ENCODE assay signal across 10 mouse cellular contexts in the genomic region with DNA sequence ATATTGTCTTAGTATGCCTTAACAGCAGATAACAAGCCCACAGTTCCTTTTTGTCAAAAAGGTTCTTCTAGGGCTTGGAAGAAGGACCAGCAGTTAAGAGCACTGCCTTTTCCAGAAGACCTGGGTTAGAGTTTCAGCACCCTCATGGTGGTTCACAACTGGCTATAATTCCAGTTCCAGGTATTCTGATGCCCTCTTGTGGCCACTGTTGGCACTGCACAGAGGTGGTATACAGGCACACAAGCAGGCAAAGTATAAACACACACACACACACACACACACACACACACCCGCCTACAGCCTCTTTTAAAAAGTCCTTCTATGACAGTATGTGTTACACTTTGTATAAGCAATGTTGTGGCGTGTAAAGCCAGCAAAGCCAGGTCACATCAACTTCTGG. TPM values are rescaled to one million over a fixed set of nuclear protein-coding genes. Genes with fewer than 3 reads are reported as not detected.
A peak's percentile ranks its signal among the peaks of the same experiment; 100 is the strongest.
DNase-seq lines count a peak whose midpoint lies in the region; ATAC-seq and TF ChIP-seq lines count a peak whose summit lies in the region.
"Had no signal": no experiment of that assay in that cellular context is flagged by ENCODE, and none has a peak within 500 bp of the region (broad histone marks: within the 10 kb centered on the region; RNA-seq: fewer than 3 reads in every experiment).

No protein-coding gene starts in this region.

- H3K9ac ChIP-seq in kidney, embryonic 16.5 days (replicated peaks; ENCODE audit: low read length), result no peak overlapping the region
- no peak overlapping the region for H3K9ac ChIP-seq in ES-Bruce4 (ENCODE audit: low read depth, poor library complexity, severe bottlenecking)
- H3K9ac ChIP-seq: heart, embryonic 13.5 days; midbrain, embryonic 12.5 days had no signal

- no peak overlapping the region for H3K4me2 ChIP-seq in kidney, embryonic 16.5 days (replicated peaks; ENCODE audit: low read depth, low read length)
- H3K4me2 ChIP-seq: heart, embryonic 13.5 days; midbrain, embryonic 12.5 days had no signal

- peaks cover 3% of the 10 kb centered on the region; the same call in 1 of the 2 replicates for H3K9me3 ChIP-seq in kidney, embryonic 16.5 days (ENCODE audit: low read length)
- no peaks in the 10 kb centered on the region for H3K9me3 ChIP-seq in ES-Bruce4 (replicated peaks; ENCODE audit: control insufficient read depth, insufficient read depth, low read length, poor library complexity, severe bottlenecking)

- no peak overlapping the region for H3K27ac ChIP-seq in kidney, embryonic 16.5 days (ENCODE audit: low read length)
- no peak overlapping the region for H3K27ac ChIP-seq in ES-Bruce4 (ENCODE audit: insufficient read depth, low read length)
- H3K27ac ChIP-seq: heart, embryonic 13.5 days; midbrain, embryonic 12.5 days had no signal

- H3K27me3 ChIP-seq in kidney, embryonic 16.5 days (ENCODE audit: insufficient read depth, low read length), result no peaks in the 10 kb centered on the region
- no peaks in the 10 kb centered on the region for H3K27me3 ChIP-seq in ES-Bruce4 (ENCODE audit: control insufficient read depth, insufficient read depth, low read length, poor library complexity, severe bottlenecking)
- H3K27me3 ChIP-seq: heart, embryonic 13.5 days; midbrain, embryonic 12.5 days had no signal

- 80% methylated on average over 2 of the region's 2 CpGs for WGBS in kidney, embryonic 16.5 days

- no peak overlapping the region for H3K4me3 ChIP-seq in kidney, embryonic 16.5 days (ENCODE audit: low read length)
- no peak overlapping the region for H3K4me3 ChIP-seq in ES-Bruce4 (ENCODE audit: low read depth, low read length)
- H3K4me3 ChIP-seq: heart, embryonic 13.5 days; midbrain, embryonic 12.5 days had no signal

- peak; percentile 49 for DNase-seq in kidney, adult 18-20 months
- DNase-seq in T-cell, adult 2 months (ENCODE audit: low spot score), result peak; percentile 59
- DNase-seq in forelimb bud, embryonic 11.5 days (ENCODE audit: low read depth, low spot score), result peak; percentile 37
- peak; percentile 52 to 57 for DNase-seq in thymus, postnatal 36 days
- no peak for DNase-seq in Muller cell, postnatal 12 days (ENCODE audit: inconsistent ontology term)

- H3K4me1 ChIP-seq in kidney, embryonic 16.5 days (ENCODE audit: insufficient read depth, low read length), result peaks cover 16% of the 10 kb centered on the region
- no peaks in the 10 kb centered on the region for H3K4me1 ChIP-seq in ES-Bruce4 (ENCODE audit: control insufficient read depth, insufficient read depth, low read length)

- ATAC-seq in kidney, embryonic 16.5 days (ENCODE audit: low FRiP score, low TSS enrichment), result no peak
- ATAC-seq in megakaryocyte progenitor cell, adult 5-6 weeks (replicated peaks; ENCODE audit: poor library complexity), result 0 out of 2 replicates have a peak, but pooled peaks have one; percentile 29

- no peak for TF ChIP-seq EP300 in ES-Bruce4 (IDR thresholded peaks at IDR 0.05; ENCODE audit: insufficient read depth, low read depth, low read length)

- TF ChIP-seq CTCF in ES-Bruce4 (IDR thresholded peaks at IDR 0.05; ENCODE audit: low read depth, low read length), result peak; percentile 58

- no peak for TF ChIP-seq POLR2A in ES-Bruce4 (IDR thresholded peaks at IDR 0.05; ENCODE audit: insufficient read depth, low read length)

- no peaks in the 10 kb centered on the region for H3K36me3 ChIP-seq in kidney, embryonic 16.5 days (ENCODE audit: insufficient read depth, low read length)
- H3K36me3 ChIP-seq in ES-Bruce4 (ENCODE audit: control insufficient read depth, insufficient read depth, low read length, poor library complexity, severe bottlenecking), result no peaks in the 10 kb centered on the region

RNA-seq across cellular contexts. Expression of a gene that starts 2.8 kb away (rescaled TPM):
- 63.9 and 64.6 TPM in 2 replicates for polyA plus RNA-seq in kidney, embryonic 16.5 days (2015; fragmentation: Nextera tagmentation; extraction: Ambion mirVana)
- 70.1 and 87.8 TPM in 2 replicates for polyA plus RNA-seq in ES-Bruce4 (2011; ENCODE audit: insufficient read depth, insufficient read length, low read depth, missing spikeins)
- total RNA-seq in megakaryocyte progenitor cell, adult 5-6 weeks (2015), result 49.4 and 51.4 TPM in 2 replicates
- 119 and 166 TPM in 2 replicates for total RNA-seq in megakaryocyte progenitor cell, adult 5-6 weeks (2017)

RNA-seq across cellular contexts. Expression of a gene that starts 34.9 kb away (rescaled TPM):
- 19.6 and 21.7 TPM in 2 replicates for polyA plus RNA-seq in kidney, embryonic 16.5 days (2015; fragmentation: Nextera tagmentation; extraction: Ambion mirVana)
- 7.6 and 8.8 TPM in 2 replicates for polyA plus RNA-seq in ES-Bruce4 (2011; ENCODE audit: insufficient read depth, insufficient read length, low read depth, missing spikeins)
- total RNA-seq in megakaryocyte progenitor cell, adult 5-6 weeks (2015), result 11.8 and 12.4 TPM in 2 replicates
- total RNA-seq in megakaryocyte progenitor cell, adult 5-6 weeks (2017), result 5.5 and 13.3 TPM in 2 replicates

RNA-seq across cellular contexts. Expression of a gene that starts 52.1 kb away (rescaled TPM):
- 3.0 and 4.2 TPM in 2 replicates for polyA plus RNA-seq in kidney, embryonic 16.5 days (2015; fragmentation: Nextera tagmentation; extraction: Ambion mirVana)
- not detected in 2 replicates for polyA plus RNA-seq in ES-Bruce4 (2011; ENCODE audit: insufficient read depth, insufficient read length, low read depth, missing spikeins)
- total RNA-seq in megakaryocyte progenitor cell, adult 5-6 weeks (2015), result 0.59 and 0.77 TPM in 2 replicates
- 2.0 and 4.2 TPM in 2 replicates for total RNA-seq in megakaryocyte progenitor cell, adult 5-6 weeks (2017)
